Mouse (Mus musculus): ENCODE data around the gene Snai3.
A peak's percentile ranks its signal among the peaks of the same experiment; 100 is the strongest.

Gene Snai3

GRCm38 (mm10) chr8:122459218-122459900, 1.2 kb downstream of the Snai3 start:
- no peak for DNase-seq

- no peak for DNase-seq
Observed at GRCm38 (mm10) chr8:122457171-122457570, 3.4 kb downstream of the Snai3 start.

- DNase-seq: no peak
Observed at GRCm38 (mm10) chr8:122454409-122454808, 6.1 kb downstream of the Snai3 start.

- DNase-seq: no peak
Observed at GRCm38 (mm10) chr8:122452154-122452553, 8.4 kb downstream of the Snai3 start.

GRCm38 (mm10) chr8:122451161-122451703, 9.3 kb downstream of the Snai3 start:
- no peak for DNase-seq

- no peak for DNase-seq
Observed at GRCm38 (mm10) chr8:122445203-122445602, 15.3 kb downstream of the Snai3 start.

- peak; percentile 92 for DNase-seq
Observed at GRCm38 (mm10) chr8:122444058-122444748, 16.3 kb downstream of the Snai3 start.

GRCm38 (mm10) chr8:122443262-122444006, 17.1 kb downstream of the Snai3 start, which contains the start of gene Mvd:
Mvd (minus strand) TSS chr8:122443422.
- DNase-seq: peak; percentile 100

GRCm38 (mm10) chr8:122442781-122443180, 17.8 kb downstream of the Snai3 start:
- no peak for DNase-seq

- no peak for DNase-seq
Observed at GRCm38 (mm10) chr8:122442356-122442755, 18.2 kb downstream of the Snai3 start.

GRCm38 (mm10) chr8:122441326-122441725, 19.2 kb downstream of the Snai3 start:
- DNase-seq: no peak

GRCm38 (mm10) chr8:122439336-122439735, 21.2 kb downstream of the Snai3 start:
- no peak for DNase-seq

GRCm38 (mm10) chr8:122437708-122438331, 22.7 kb downstream of the Snai3 start:
- no peak for DNase-seq

- no peak for DNase-seq
Observed at GRCm38 (mm10) chr8:122436586-122437125, 23.9 kb downstream of the Snai3 start.

GRCm38 (mm10) chr8:122436146-122436545, 24.4 kb downstream of the Snai3 start:
- DNase-seq: no peak

- DNase-seq: no peak
Observed at GRCm38 (mm10) chr8:122435375-122435774, 25.2 kb downstream of the Snai3 start.

- no peak for DNase-seq
Observed at GRCm38 (mm10) chr8:122433269-122433905, 27.1 kb downstream of the Snai3 start.

GRCm38 (mm10) chr8:122432443-122433268, 27.9 kb downstream of the Snai3 start, which contains the start of gene Cyba:
Cyba (minus strand) TSS chr8:122432930.
- peak; percentile 52 for DNase-seq

- DNase-seq: no peak
Observed at GRCm38 (mm10) chr8:122431694-122432442, 28.7 kb downstream of the Snai3 start.

- DNase-seq: no peak
Observed at GRCm38 (mm10) chr8:122430646-122431045, 29.9 kb downstream of the Snai3 start.
